Mouse (Mus musculus): ENCODE measurements around the gene Arih2.

Gene Arih2

GRCm38 (mm10) chr9:108578545-108579343 lies 70.4 kb downstream of the Arih2 start, which contains the start of gene Wdr6:
Wdr6 (minus strand) TSS chr9:108578739.
- peak; percentile 81 to 90 for DNase-seq

- peak in 1 of 2 experiments; percentile 36 for DNase-seq
These were observed 71.1 kb downstream of the Arih2 start for GRCm38 (mm10) chr9:108577934-108578544.

GRCm38 (mm10) chr9:108577025-108577424 lies 72.2 kb downstream of the Arih2 start:
- no peak for DNase-seq

GRCm38 (mm10) chr9:108575321-108576297 lies 73.6 kb downstream of the Arih2 start:
- no peak for DNase-seq

- DNase-seq = no peak
These were observed 74.3 kb downstream of the Arih2 start for GRCm38 (mm10) chr9:108574921-108575320.

GRCm38 (mm10) chr9:108573774-108574690 lies 75.2 kb downstream of the Arih2 start:
- peak in 1 of 2 experiments; percentile 47 for DNase-seq

GRCm38 (mm10) chr9:108572321-108572720 lies 76.9 kb downstream of the Arih2 start:
- no peak for DNase-seq

GRCm38 (mm10) chr9:108571401-108571973 lies 77.7 kb downstream of the Arih2 start:
- no peak for DNase-seq

- DNase-seq = peak; percentile 78 to 88
These were observed 78.8 kb downstream of the Arih2 start for GRCm38 (mm10) chr9:108570207-108570896.

GRCm38 (mm10) chr9:108569381-108570206 lies 79.6 kb downstream of the Arih2 start, which contains the start of gene Dalrd3:
Dalrd3 (plus strand) TSS chr9:108569886.
- peak; percentile 83 to 88 for DNase-seq

- no peak for DNase-seq
These were observed 80.7 kb downstream of the Arih2 start for GRCm38 (mm10) chr9:108568511-108568921.

- peak in 1 of 2 experiments; percentile 36 for DNase-seq
These were observed 81.2 kb downstream of the Arih2 start for GRCm38 (mm10) chr9:108567931-108568419.

- DNase-seq = peak; percentile 89 to 96
These were observed 82.1 kb downstream of the Arih2 start, which contains the start of gene Ndufaf3 for GRCm38 (mm10) chr9:108566815-108567776. Ndufaf3 (minus strand) TSS chr9:108567434.

- DNase-seq = no peak
These were observed 83.0 kb downstream of the Arih2 start for GRCm38 (mm10) chr9:108565881-108566814.

GRCm38 (mm10) chr9:108564131-108564530 lies 85.1 kb downstream of the Arih2 start:
- DNase-seq = no peak

GRCm38 (mm10) chr9:108563671-108564070 lies 85.5 kb downstream of the Arih2 start:
- DNase-seq = no peak

Measured in spleen, adult 18-20 months (tissue).